Mouse (Mus musculus): ENCODE measurements at regions not wholly inside any gene's neighbourhood (a gene's known extent, or its start where the extent isn't known, plus 50 kb on each side); places are given as distances from the start of the nearest gene placed in this dataset.
A peak's percentile ranks its signal among the peaks of the same experiment; 100 is the strongest.

GRCm38 (mm10) chr10:25857954-25858616 is 220.0 kb upstream of the Gm9767 start:
- DNase-seq (ENCODE audit: low read depth, low spot score), result no peak

DNA sequence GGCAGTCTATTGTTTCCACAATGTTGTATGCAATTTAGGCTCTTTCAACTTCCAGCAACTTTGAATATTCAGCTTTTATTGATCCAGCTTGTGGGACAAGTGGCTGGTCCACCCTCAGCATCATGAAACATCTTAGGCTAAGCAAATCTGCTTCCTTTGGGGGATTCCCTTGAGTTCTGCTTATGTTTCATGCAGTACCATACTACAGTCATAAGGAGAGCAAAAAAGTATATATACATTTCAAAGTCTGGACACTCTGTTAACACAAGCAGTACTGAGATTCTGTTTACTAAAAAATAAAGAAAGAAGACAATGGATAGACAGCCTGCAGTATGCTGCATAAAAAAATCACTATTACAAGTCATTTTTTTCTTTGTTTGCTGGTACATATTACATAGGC is 233.7 kb upstream of the Gm9767 start:
- no peak for DNase-seq (ENCODE audit: low read depth, low spot score)

DNA sequence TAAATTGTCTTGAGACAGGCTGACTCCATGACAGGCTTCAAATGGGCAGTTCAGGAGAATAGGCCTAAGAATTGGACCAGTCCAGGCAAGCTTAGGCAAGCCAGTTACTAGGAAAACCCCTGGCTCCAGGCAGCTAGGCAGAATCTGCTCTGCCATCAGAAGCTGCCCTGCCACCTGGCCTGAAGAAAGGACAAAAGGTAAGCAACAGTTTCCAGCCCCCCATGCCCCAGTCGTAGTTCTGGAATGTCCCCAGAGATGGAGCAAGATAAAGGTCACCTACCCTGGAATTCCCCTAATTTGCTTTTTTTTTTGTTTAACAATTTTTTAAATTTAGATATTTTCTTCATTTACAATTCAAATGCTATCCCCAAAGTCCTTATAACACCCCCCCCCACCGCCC is 248.8 kb upstream of the Gm9767 start:
- DNase-seq (ENCODE audit: low read depth, low spot score), result no peak

DNA sequence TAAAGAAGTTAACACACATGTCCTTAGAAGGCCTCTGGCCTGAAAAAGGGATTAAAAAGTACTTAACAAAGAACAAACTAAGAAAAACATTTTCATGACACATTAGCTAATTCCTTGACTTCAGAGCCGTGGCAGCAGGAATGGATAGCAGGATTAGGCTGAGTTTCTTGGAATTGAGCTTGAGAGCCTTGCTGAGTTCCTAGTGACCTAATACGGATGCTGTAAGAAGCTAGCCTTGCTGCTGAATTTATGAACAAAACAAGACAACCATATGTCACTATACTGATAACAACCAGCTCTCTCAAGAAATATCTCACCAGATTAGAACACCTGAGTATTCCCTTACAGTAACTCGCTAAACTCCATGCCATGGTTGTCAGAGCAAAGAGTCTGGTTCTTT is 268.2 kb upstream of the Smlr1 start:
- DNase-seq (ENCODE audit: low read depth, low spot score), result no peak

DNA sequence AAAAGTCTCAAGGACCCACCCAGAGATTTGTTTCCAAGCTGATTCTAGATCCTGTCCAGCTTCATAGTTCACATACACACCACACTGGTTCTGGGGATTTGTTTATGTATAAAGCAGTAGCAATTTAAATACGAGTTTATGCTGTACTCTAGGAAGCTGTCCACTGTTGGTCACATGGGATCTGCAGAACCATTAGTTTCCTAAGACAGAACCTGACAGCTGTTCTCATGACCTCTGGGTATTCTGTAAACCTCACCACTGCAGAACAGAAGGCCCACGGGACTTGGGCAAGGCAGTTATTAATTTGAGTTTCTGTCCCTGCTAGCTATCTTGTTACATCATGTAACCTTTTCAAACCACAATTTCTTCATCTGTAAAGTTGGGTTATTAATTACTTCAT is 265.4 kb upstream of the Smlr1 start:
- no peak for DNase-seq (ENCODE audit: low read depth, low spot score)

GRCm38 (mm10) chr10:25798881-25799280 is 262.8 kb upstream of the Smlr1 start:
- DNase-seq (ENCODE audit: low read depth, low spot score), result no peak

GRCm38 (mm10) chr10:25790363-25790821 is 254.3 kb upstream of the Smlr1 start:
- no peak for DNase-seq (ENCODE audit: low read depth, low spot score)

GRCm38 (mm10) chr10:25788660-25789059 is 252.6 kb upstream of the Smlr1 start:
- no peak for DNase-seq (ENCODE audit: low read depth, low spot score)

DNA sequence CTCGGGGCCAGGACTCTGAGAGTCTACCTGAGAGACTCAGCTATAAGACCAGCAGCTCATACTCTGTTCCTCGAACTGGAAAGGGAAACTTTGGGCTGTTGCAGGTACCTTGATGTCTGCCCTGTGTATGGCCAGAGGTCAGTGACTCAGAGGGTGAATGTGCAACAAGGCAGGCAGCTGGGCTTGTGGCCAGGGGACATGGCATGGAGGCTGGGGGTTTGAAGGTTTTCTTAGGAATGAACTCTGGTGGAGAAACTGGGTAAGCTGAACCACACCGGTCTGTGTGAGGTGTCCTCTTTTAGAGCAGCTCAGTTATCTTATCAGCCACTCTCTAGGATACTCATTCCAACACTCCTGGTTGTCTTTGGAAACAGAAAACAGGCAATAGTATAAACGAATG is 251.9 kb upstream of the Smlr1 start:
- no peak for DNase-seq (ENCODE audit: low read depth, low spot score)

- no peak for DNase-seq (ENCODE audit: low read depth, low spot score)
Observed at GRCm38 (mm10) chr10:25783861-25784260, 247.8 kb upstream of the Smlr1 start.

GRCm38 (mm10) chr10:25779476-25779875 is 243.4 kb upstream of the Smlr1 start:
- DNase-seq (ENCODE audit: low read depth, low spot score), result no peak

DNA sequence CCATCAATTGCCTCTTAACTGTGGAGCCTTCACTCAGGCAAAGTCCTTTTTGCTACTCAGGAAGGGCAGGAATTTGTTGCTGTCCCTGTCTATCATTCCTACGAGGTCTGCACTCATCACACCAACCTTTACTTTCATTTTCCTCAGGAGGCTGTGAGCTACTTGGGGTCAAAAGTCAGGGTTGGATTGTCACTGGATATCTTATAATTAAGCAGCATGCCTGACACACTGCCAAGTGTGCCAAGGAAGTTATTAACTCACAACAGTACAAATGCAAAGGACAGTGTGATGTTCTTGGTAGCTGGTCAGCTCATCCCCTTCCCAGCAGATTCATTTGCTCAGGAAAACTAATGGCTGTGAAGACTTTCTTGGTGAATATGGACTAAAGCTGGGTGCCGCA is 241.7 kb upstream of the Smlr1 start:
- DNase-seq (ENCODE audit: low read depth, low spot score), result no peak

DNA sequence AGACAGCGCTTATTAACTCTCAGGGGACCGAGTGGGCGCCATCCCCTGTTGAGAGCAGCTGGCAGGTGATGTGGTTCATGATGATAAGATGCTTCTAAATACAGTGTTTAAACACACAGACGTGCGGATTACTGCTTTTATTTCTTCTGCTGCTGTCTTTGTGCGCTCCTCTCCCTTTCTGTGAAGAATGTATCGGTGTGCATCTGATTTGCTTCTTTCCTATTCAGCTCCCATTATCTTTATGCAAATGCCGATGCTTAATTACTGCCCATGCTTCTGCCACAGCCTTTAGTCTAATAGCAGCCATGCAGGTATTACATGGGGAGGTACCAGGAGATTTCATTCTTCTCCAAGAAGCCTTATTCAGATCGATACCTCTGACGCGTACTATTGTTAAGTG is 240.6 kb upstream of the Smlr1 start:
- no peak for DNase-seq (ENCODE audit: low read depth, low spot score)

DNA sequence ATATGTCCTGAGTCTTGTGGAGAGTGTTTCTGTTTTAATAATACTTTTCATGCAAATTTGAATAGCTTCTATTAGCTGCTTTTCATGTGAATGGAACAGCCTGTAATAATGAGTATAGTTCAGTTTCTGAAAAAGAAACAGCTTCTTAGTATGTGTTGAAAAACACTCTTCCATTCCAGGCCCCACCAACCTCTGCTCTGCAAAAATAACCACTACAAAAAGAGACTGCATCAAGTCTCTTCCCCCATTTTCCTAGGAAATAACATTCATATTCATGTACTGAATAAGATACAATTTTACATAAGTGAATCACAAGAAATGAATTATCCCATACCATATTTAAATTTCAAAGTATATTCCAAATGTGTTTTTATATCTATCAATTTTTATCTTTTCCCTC is 234.0 kb upstream of the Smlr1 start:
- no peak for DNase-seq (ENCODE audit: low read depth, low spot score)

DNA sequence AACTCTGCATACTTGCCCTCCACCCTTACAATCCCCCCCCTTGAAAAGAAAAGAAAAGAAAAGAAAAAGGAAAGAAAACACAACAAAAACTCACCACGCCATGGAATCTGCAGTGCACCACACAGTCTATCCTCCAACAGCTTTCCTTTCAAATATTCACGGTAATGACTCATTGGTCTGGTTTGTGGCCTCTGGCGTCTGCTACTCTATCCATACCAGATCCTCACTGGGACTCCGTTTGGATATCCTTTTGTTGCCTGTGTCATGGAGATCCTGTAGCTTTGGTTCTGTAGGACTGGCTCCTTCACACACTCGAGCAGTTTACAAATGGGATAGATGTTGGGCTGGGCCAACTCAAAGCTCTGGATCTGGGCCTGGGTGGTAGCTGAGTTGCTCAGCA is 232.4 kb upstream of the Smlr1 start:
- no peak for DNase-seq (ENCODE audit: low read depth, low spot score)

DNA sequence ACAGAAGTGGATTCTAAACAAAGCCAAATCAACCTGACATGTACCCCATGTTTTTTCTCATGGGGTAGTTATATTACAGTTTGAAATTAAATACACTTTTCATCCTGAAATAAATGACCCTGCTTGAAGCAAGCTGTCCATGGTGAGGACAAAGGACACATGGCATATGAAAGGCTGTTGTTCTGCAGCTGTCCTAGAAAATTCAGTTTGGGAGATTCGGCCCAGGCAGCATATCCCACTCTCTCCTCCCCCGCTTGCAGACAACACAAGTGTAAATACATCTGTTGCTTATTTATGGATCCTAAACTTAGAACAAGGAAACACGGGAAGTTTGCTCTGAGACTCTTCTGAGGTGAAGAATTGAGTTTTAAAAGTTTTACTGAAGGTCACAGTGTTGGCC is 218.2 kb upstream of the Smlr1 start:
- DNase-seq (ENCODE audit: low read depth, low spot score), result no peak

GRCm38 (mm10) chr10:25742678-25743077 is 206.6 kb upstream of the Smlr1 start:
- DNase-seq (ENCODE audit: low read depth, low spot score), result no peak

DNA sequence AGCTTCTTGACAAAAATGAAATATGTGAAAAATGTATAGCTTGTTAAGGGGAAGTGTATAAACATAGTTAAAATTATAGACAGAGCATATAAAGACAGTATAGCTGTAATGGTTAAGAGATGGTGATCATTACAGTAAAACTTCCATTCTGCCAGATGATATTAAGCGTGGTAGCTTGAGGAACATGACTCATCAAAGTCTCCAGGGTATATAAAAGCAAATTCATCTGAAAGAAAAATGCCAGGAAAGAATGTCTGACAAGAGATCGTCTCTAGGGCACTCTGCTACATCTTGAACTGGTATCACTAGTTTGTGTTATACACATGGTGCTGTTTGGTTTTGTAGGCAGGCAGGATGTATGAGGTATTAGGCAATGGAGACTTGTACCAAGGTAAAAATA is 204.9 kb upstream of the Smlr1 start:
- no peak for DNase-seq (ENCODE audit: low read depth, low spot score)

DNA sequence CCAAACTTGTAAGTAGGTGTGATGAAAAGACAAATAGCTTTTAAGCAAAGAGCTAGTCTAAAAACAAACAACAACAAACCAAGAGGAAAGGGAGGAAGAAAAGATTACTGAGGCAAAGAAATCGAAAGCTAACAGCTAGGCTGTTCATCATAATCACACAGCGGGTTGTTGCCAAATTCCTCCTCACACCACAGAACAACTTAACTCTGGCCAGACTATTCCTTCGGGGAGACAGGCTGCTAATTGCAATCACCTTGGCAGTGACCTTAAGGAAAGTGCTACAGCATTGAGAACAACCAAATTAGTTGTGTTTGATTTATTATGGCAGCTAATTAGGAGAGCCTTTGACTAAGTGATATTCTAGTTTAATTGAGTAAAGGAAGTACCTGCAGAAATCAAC is 194.4 kb upstream of the Smlr1 start:
- DNase-seq (ENCODE audit: low read depth, low spot score), result no peak

DNA sequence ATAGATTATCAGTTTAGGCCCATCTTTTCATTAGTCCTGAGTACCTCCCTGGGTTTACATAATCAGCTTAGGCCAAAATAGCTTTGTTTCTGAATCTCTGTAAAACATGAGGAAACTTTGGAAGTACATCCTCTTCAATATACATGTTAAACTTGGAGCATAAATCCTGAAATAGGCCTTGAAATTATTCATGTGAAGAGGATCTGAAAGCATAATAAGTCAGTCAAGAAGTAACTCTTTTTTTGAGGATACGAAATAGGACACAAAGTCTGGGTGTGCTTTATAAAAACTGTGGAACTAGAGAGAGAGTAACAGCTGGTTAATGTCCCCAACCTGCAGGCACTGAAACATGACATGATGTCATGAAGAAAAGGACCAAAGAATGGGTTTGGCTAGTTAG is 187.9 kb upstream of the Smlr1 start:
- no peak for DNase-seq (ENCODE audit: low read depth, low spot score)

- no peak for DNase-seq (ENCODE audit: low read depth, low spot score)
Observed at GRCm38 (mm10) chr10:25715747-25716146, 179.7 kb upstream of the Smlr1 start.

- no peak for DNase-seq (ENCODE audit: low read depth, low spot score)
Observed at GRCm38 (mm10) chr10:25714636-25715035, 178.6 kb upstream of the Smlr1 start.

- no peak for DNase-seq (ENCODE audit: low read depth, low spot score)
Observed at GRCm38 (mm10) chr10:25714041-25714440, 178.0 kb upstream of the Smlr1 start.

DNA sequence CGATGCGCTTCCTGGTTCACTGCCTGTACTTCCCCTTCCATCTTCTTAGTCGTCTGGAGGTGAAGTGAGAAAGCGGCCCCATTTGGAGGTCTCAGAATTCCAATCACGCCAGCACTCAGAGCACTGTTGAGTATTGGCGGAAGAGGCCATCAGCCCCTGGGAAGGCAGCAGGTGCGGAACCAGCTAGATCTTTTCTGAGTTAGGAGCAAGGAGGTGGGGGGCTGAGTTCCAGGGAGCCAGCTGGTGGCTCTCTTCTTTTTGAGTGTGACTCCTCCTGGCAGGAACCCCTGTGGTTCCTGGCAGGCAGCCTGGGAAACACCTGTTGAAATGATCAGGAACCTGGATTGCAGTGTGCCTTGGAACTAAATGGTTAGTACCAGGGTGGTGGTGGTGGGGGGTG is 171.9 kb upstream of the Smlr1 start:
- peak; percentile 18 for DNase-seq (ENCODE audit: low read depth, low spot score)

Measured in WW6 (cell line).